Comparison of ENCODE assay signal across 11 mouse cellular contexts in the genomic region with DNA sequence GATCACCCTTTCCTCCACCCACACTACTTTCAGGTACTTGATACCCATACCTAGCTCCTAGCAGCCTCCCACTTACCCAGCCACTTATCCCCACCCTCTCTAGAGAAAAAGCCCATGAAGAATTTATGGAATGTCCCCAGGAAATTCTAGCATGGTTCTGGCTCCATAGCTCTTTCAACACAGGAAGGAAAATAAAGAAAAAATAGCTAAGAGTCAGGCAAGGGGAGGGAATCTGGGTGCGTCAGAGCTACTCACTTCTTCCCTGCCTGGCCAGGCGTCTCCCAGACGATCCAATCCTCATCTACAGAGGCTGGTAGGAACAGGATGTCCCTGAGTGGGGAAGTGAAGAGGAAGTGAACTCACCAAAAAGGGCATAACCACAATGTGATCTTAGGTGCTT. TPM values are rescaled to one million over a fixed set of nuclear protein-coding genes. Genes with fewer than 3 reads are reported as not detected.
DNase-seq lines count a peak whose midpoint lies in the region; ATAC-seq and TF ChIP-seq lines count a peak whose summit lies in the region.
"Had no signal": no experiment of that assay in that cellular context is flagged by ENCODE, and none has a peak within 500 bp of the region (broad histone marks: within the 10 kb centered on the region; RNA-seq: fewer than 3 reads in every experiment).

No protein-coding gene starts in this region.

- H3K27ac ChIP-seq in kidney, adult 2 months (ENCODE audit: insufficient read depth, low read depth, low read length) = peak overlapping the region; percentile 95
- H3K27ac ChIP-seq in kidney, embryonic 14.5 days (ENCODE audit: low read depth, low read length) = no peak overlapping the region
- 0 out of 2 replicates have a peak overlapping the region, but pooled peaks have one; percentile 3 for H3K27ac ChIP-seq in kidney, embryonic 15.5 days
- H3K27ac ChIP-seq in midbrain, postnatal 0 days (ENCODE audit: low read depth, low read length) = no peak overlapping the region
- H3K27ac ChIP-seq: hindbrain, embryonic 13.5 days had no signal

- H3K36me3 ChIP-seq in kidney, adult 2 months (ENCODE audit: control insufficient read depth, insufficient read depth, low read length) = no peaks in the 10 kb centered on the region
- peaks cover 5% of the 10 kb centered on the region; the same call in 1 of the 2 replicates for H3K36me3 ChIP-seq in kidney, embryonic 14.5 days (ENCODE audit: control insufficient read depth, insufficient read depth, low read length)
- H3K36me3 ChIP-seq in kidney, embryonic 15.5 days = 0 out of 2 replicates have a peak, but pooled peaks cover 18% of the 10 kb centered on the region
- H3K36me3 ChIP-seq in midbrain, postnatal 0 days (ENCODE audit: insufficient read depth, low read length) = peaks cover 2% of the 10 kb centered on the region

- H3K9me3 ChIP-seq in kidney, embryonic 14.5 days (ENCODE audit: control insufficient read depth, low read length) = no peaks in the 10 kb centered on the region
- no peaks in the 10 kb centered on the region for H3K9me3 ChIP-seq in kidney, embryonic 15.5 days (replicated peaks)
- no peaks in the 10 kb centered on the region for H3K9me3 ChIP-seq in midbrain, postnatal 0 days (ENCODE audit: low read length)
- H3K9me3 ChIP-seq: hindbrain, embryonic 13.5 days had no signal

- peaks cover 3% of the 10 kb centered on the region; the same call in 1 of the 2 replicates for H3K4me1 ChIP-seq in kidney, adult 2 months (ENCODE audit: control insufficient read depth, insufficient read depth, low read length)
- H3K4me1 ChIP-seq in kidney, embryonic 14.5 days (ENCODE audit: control insufficient read depth, insufficient read depth, low read length) = no peaks in the 10 kb centered on the region
- H3K4me1 ChIP-seq in kidney, embryonic 15.5 days = no peaks in the 10 kb centered on the region
- H3K4me1 ChIP-seq in midbrain, postnatal 0 days (ENCODE audit: insufficient read depth, low read length) = no peaks in the 10 kb centered on the region

- DNase-seq in kidney, adult 2 months = peak; percentile 84
- DNase-seq in heart, adult 18-20 months = peak; percentile 56 to 88
- DNase-seq in lung, postnatal 36 days = peak; percentile 91
- DNase-seq in midbrain, postnatal 0 days (ENCODE audit: low spot score) = no peak
- no peak for DNase-seq in cerebellum, adult 18-20 months
- DNase-seq in spleen, postnatal 10 days (ENCODE audit: low spot score in 2 of 2) = no peak
- DNase-seq: left cerebral cortex, postnatal 4 days; right cerebral cortex, postnatal 14 days had no signal

- TF ChIP-seq CTCF in kidney, adult 2 months (conservative IDR thresholded peaks at IDR 0.05; ENCODE audit: insufficient read depth, insufficient read length, low read depth, low read length) = no peak
- no peak for TF ChIP-seq CTCF in midbrain, postnatal 0 days (IDR thresholded peaks at IDR 0.05)

- no peak for TF ChIP-seq POLR2A in kidney, adult 2 months (IDR thresholded peaks at IDR 0.05; ENCODE audit: low read depth, low read length)

- H3K9ac ChIP-seq in kidney, embryonic 14.5 days (ENCODE audit: low read depth, low read length) = no peak overlapping the region
- no peak overlapping the region for H3K9ac ChIP-seq in kidney, embryonic 15.5 days
- no peak overlapping the region for H3K9ac ChIP-seq in midbrain, postnatal 0 days (replicated peaks; ENCODE audit: low read length, poor library complexity, severe bottlenecking)
- H3K9ac ChIP-seq: hindbrain, embryonic 13.5 days had no signal

- no peak overlapping the region for H3K4me3 ChIP-seq in kidney, adult 2 months (ENCODE audit: insufficient read depth, low read depth, low read length)
- no peak overlapping the region for H3K4me3 ChIP-seq in kidney, embryonic 14.5 days (ENCODE audit: low read length)
- no peak overlapping the region for H3K4me3 ChIP-seq in kidney, embryonic 15.5 days (replicated peaks)
- H3K4me3 ChIP-seq in midbrain, postnatal 0 days (ENCODE audit: low read depth, low read length) = no peak overlapping the region
- H3K4me3 ChIP-seq: hindbrain, embryonic 13.5 days had no signal

- WGBS in kidney, adult 2 months = 30% methylated on average over 3 of the region's 3 CpGs
- WGBS in kidney, embryonic 14.5 days = 67% methylated on average over 3 of the region's 3 CpGs
- WGBS in kidney, embryonic 15.5 days = 58% methylated on average over 3 of the region's 3 CpGs
- WGBS in midbrain, postnatal 0 days = 88% methylated on average over 3 of the region's 3 CpGs

- H3K27me3 ChIP-seq in kidney, adult 2 months (replicated peaks; ENCODE audit: control insufficient read depth, insufficient read depth, low read length) = no peaks in the 10 kb centered on the region
- H3K27me3 ChIP-seq in kidney, embryonic 14.5 days (ENCODE audit: control insufficient read depth, insufficient read depth, low read length) = no peaks in the 10 kb centered on the region
- no peaks in the 10 kb centered on the region for H3K27me3 ChIP-seq in kidney, embryonic 15.5 days
- H3K27me3 ChIP-seq in midbrain, postnatal 0 days (ENCODE audit: insufficient read depth, low read length) = no peaks in the 10 kb centered on the region
- H3K27me3 ChIP-seq: hindbrain, embryonic 13.5 days had no signal

- no peak for ATAC-seq in kidney, embryonic 14.5 days (ENCODE audit: low FRiP score, low TSS enrichment)
- 0 out of 2 replicates have a peak, but pooled peaks have one; percentile 25 for ATAC-seq in kidney, embryonic 15.5 days (replicated peaks; ENCODE audit: low FRiP score)
- ATAC-seq in midbrain, postnatal 0 days (ENCODE audit: low FRiP score) = no peak

- no peak overlapping the region for H3K4me2 ChIP-seq in kidney, embryonic 14.5 days (replicated peaks; ENCODE audit: low read depth, low read length)
- no peak overlapping the region for H3K4me2 ChIP-seq in kidney, embryonic 15.5 days
- H3K4me2 ChIP-seq in midbrain, postnatal 0 days (ENCODE audit: low read depth, low read length, poor library complexity, severe bottlenecking) = no peak overlapping the region
- H3K4me2 ChIP-seq: hindbrain, embryonic 13.5 days had no signal

RNA-seq across cellular contexts. Expression of gene Plxna2, which starts 34.0 kb away (rescaled TPM):
- polyA plus RNA-seq in kidney, adult 2 months (2012; rRNA removed) = 5.1 and 5.9 TPM in 2 replicates
- polyA plus RNA-seq in kidney, embryonic 14.5 days (2014; fragmentation: Nextera tagmentation; extraction: Ambion mirVana) = 4.4 and 7.4 TPM in 2 replicates
- 10 to 100 TPM; 28.2 to 29.1 TPM for total RNA-seq in heart, adult 18-20 months (2021)
- 5.7 and 6.3 TPM in 2 replicates for polyA plus RNA-seq in kidney, embryonic 15.5 days (2015; fragmentation: Nextera tagmentation; extraction: Ambion mirVana)
- total RNA-seq in midbrain, postnatal 0 days (2014; rRNA removed) = 43.6 and 44.3 TPM in 2 replicates
- 8.3 and 9.9 TPM in 2 replicates for polyA plus RNA-seq in midbrain, postnatal 0 days (2015; fragmentation: Nextera tagmentation; extraction: Ambion mirVana)

Comparison
In these comparisons a context has a peak if more than half of its experiments do, and no peak if none do; other contexts are left out.
1. H3K27ac ChIP-seq: peak in kidney, adult 2 months (single experiment) and kidney, embryonic 15.5 days (single experiment); none in kidney, embryonic 14.5 days (single experiment) and midbrain, postnatal 0 days (single experiment).
2. DNase-seq: peak in kidney, adult 2 months (single experiment), heart, adult 18-20 months (2 of 2) and lung, postnatal 36 days (single experiment); none in midbrain, postnatal 0 days (single experiment), cerebellum, adult 18-20 months (0 of 2) and spleen, postnatal 10 days (0 of 2).